Mouse (Mus musculus): ENCODE data around the gene Dglucy. TPM values are rescaled to one million over a fixed set of nuclear protein-coding genes. Genes with fewer than 3 reads are reported as not detected.
A peak's percentile ranks its signal among the peaks of the same experiment; 100 is the strongest.

Gene Dglucy
- polyA plus RNA-seq, 1 experiment from 2014 or later: 4.5 TPM

- no peaks in the 10 kb centered on the region for H3K27me3 ChIP-seq (replicated peaks; ENCODE audit: control insufficient read depth, insufficient read depth, low read length)
- WGBS: 44% methylated on average over 1 of the region's 1 CpGs
- no peak overlapping the region for H3K4me3 ChIP-seq (ENCODE audit: low read length)
- no peak overlapping the region for H3K4me2 ChIP-seq (ENCODE audit: low read length)
- H3K27ac ChIP-seq (ENCODE audit: low read depth, low read length): no peak overlapping the region
- H3K36me3 ChIP-seq (ENCODE audit: control insufficient read depth, insufficient read depth, low read length): no peaks in the 10 kb centered on the region
- H3K4me1 ChIP-seq (ENCODE audit: control insufficient read depth, insufficient read depth, low read depth, low read length): no peaks in the 10 kb centered on the region
- ATAC-seq: no peak
- no peaks in the 10 kb centered on the region for H3K9me3 ChIP-seq (ENCODE audit: control insufficient read depth, low read length)
- no peak overlapping the region for H3K9ac ChIP-seq (ENCODE audit: low read depth, low read length)
Measured at GRCm38 (mm10) chr12:100846566-100846965, 67.7 kb downstream of the Dglucy start.

- H3K4me1 ChIP-seq (ENCODE audit: control insufficient read depth, insufficient read depth, low read depth, low read length): no peaks in the 10 kb centered on the region
- no peak overlapping the region for H3K4me2 ChIP-seq (ENCODE audit: low read length)
- H3K27ac ChIP-seq (ENCODE audit: low read depth, low read length): no peak overlapping the region
- no peaks in the 10 kb centered on the region for H3K36me3 ChIP-seq (ENCODE audit: control insufficient read depth, insufficient read depth, low read length)
- H3K27me3 ChIP-seq (replicated peaks; ENCODE audit: control insufficient read depth, insufficient read depth, low read length): no peaks in the 10 kb centered on the region
- no peaks in the 10 kb centered on the region for H3K9me3 ChIP-seq (ENCODE audit: control insufficient read depth, low read length)
- ATAC-seq: peak; percentile 19; the same call in 1 of the 2 replicates
- H3K9ac ChIP-seq (ENCODE audit: low read depth, low read length): no peak overlapping the region
- 51% methylated on average over 11 of the region's 11 CpGs for WGBS
- H3K4me3 ChIP-seq (ENCODE audit: low read length): no peak overlapping the region
Measured at GRCm38 (mm10) chr12:100847437-100848080, 68.7 kb downstream of the Dglucy start.

- H3K27me3 ChIP-seq (replicated peaks; ENCODE audit: control insufficient read depth, insufficient read depth, low read length): no peaks in the 10 kb centered on the region
- 77% methylated on average over 7 of the region's 7 CpGs for WGBS
- no peaks in the 10 kb centered on the region for H3K36me3 ChIP-seq (ENCODE audit: control insufficient read depth, insufficient read depth, low read length)
- H3K4me2 ChIP-seq (ENCODE audit: low read length): no peak overlapping the region
- no peaks in the 10 kb centered on the region for H3K4me1 ChIP-seq (ENCODE audit: control insufficient read depth, insufficient read depth, low read depth, low read length)
- no peak overlapping the region for H3K4me3 ChIP-seq (ENCODE audit: low read length)
- no peaks in the 10 kb centered on the region for H3K9me3 ChIP-seq (ENCODE audit: control insufficient read depth, low read length)
- ATAC-seq: peak; percentile 83
- H3K27ac ChIP-seq (ENCODE audit: low read depth, low read length): no peak overlapping the region
- H3K9ac ChIP-seq (ENCODE audit: low read depth, low read length): no peak overlapping the region
Measured at GRCm38 (mm10) chr12:100849421-100850138, 70.7 kb downstream of the Dglucy start.

GRCm38 (mm10) chr12:100852370-100852769 is 73.5 kb downstream of the Dglucy start:
- no peaks in the 10 kb centered on the region for H3K9me3 ChIP-seq (ENCODE audit: control insufficient read depth, low read length)
- 92% methylated on average over 3 of the region's 3 CpGs for WGBS
- no peak overlapping the region for H3K4me2 ChIP-seq (ENCODE audit: low read length)
- H3K4me1 ChIP-seq (ENCODE audit: control insufficient read depth, insufficient read depth, low read depth, low read length): no peaks in the 10 kb centered on the region
- no peak overlapping the region for H3K4me3 ChIP-seq (ENCODE audit: low read length)
- H3K27me3 ChIP-seq (replicated peaks; ENCODE audit: control insufficient read depth, insufficient read depth, low read length): no peaks in the 10 kb centered on the region
- ATAC-seq: no peak
- no peak overlapping the region for H3K27ac ChIP-seq (ENCODE audit: low read depth, low read length)
- no peak overlapping the region for H3K9ac ChIP-seq (ENCODE audit: low read depth, low read length)
- H3K36me3 ChIP-seq (ENCODE audit: control insufficient read depth, insufficient read depth, low read length): no peaks in the 10 kb centered on the region

GRCm38 (mm10) chr12:100856337-100856736 is 77.5 kb downstream of the Dglucy start:
- no peak overlapping the region for H3K4me3 ChIP-seq (ENCODE audit: low read length)
- H3K27me3 ChIP-seq (replicated peaks; ENCODE audit: control insufficient read depth, insufficient read depth, low read length): no peaks in the 10 kb centered on the region
- no peaks in the 10 kb centered on the region; the same call in 1 of the 2 replicates for H3K9me3 ChIP-seq (ENCODE audit: control insufficient read depth, low read length)
- no peak overlapping the region for H3K9ac ChIP-seq (ENCODE audit: low read depth, low read length)
- H3K36me3 ChIP-seq (ENCODE audit: control insufficient read depth, insufficient read depth, low read length): no peaks in the 10 kb centered on the region
- no peaks in the 10 kb centered on the region for H3K4me1 ChIP-seq (ENCODE audit: control insufficient read depth, insufficient read depth, low read depth, low read length)
- no peak overlapping the region for H3K4me2 ChIP-seq (ENCODE audit: low read length)
- WGBS: 91% methylated on average over 2 of the region's 2 CpGs
- H3K27ac ChIP-seq (ENCODE audit: low read depth, low read length): no peak overlapping the region
- no peak for ATAC-seq

- H3K9ac ChIP-seq (ENCODE audit: low read depth, low read length): no peak overlapping the region
- 79% methylated on average over 7 of the region's 7 CpGs for WGBS
- no peak overlapping the region for H3K4me2 ChIP-seq (ENCODE audit: low read length)
- no peaks in the 10 kb centered on the region for H3K27me3 ChIP-seq (replicated peaks; ENCODE audit: control insufficient read depth, insufficient read depth, low read length)
- H3K4me1 ChIP-seq (ENCODE audit: control insufficient read depth, insufficient read depth, low read depth, low read length): no peaks in the 10 kb centered on the region
- no peak overlapping the region for H3K4me3 ChIP-seq (ENCODE audit: low read length)
- H3K9me3 ChIP-seq (ENCODE audit: control insufficient read depth, low read length): no peaks in the 10 kb centered on the region; the same call in 1 of the 2 replicates
- no peak for ATAC-seq
- H3K36me3 ChIP-seq (ENCODE audit: control insufficient read depth, insufficient read depth, low read length): no peaks in the 10 kb centered on the region
- no peak overlapping the region for H3K27ac ChIP-seq (ENCODE audit: low read depth, low read length)
Measured at GRCm38 (mm10) chr12:100857791-100858190, 78.9 kb downstream of the Dglucy start.

- no peaks in the 10 kb centered on the region for H3K4me1 ChIP-seq (ENCODE audit: control insufficient read depth, insufficient read depth, low read depth, low read length)
- H3K9ac ChIP-seq (ENCODE audit: low read depth, low read length): no peak overlapping the region
- no peak overlapping the region for H3K4me3 ChIP-seq (ENCODE audit: low read length)
- H3K36me3 ChIP-seq (ENCODE audit: control insufficient read depth, insufficient read depth, low read length): no peaks in the 10 kb centered on the region
- H3K27ac ChIP-seq (ENCODE audit: low read depth, low read length): no peak overlapping the region
- ATAC-seq: no peak
- no peak overlapping the region for H3K4me2 ChIP-seq (ENCODE audit: low read length)
- WGBS: 93% methylated on average over 3 of the region's 3 CpGs
- no peaks in the 10 kb centered on the region for H3K27me3 ChIP-seq (replicated peaks; ENCODE audit: control insufficient read depth, insufficient read depth, low read length)
- no peaks in the 10 kb centered on the region; the same call in 1 of the 2 replicates for H3K9me3 ChIP-seq (ENCODE audit: control insufficient read depth, low read length)
Measured at GRCm38 (mm10) chr12:100862272-100862671, 83.4 kb downstream of the Dglucy start.

- ATAC-seq: no peak
- Histone ChIP-seq H3K36me3 (ENCODE audit: control insufficient read depth, insufficient read depth, low read length) (no peaks in the 10 kb centered on the region), H3K27me3 (replicated peaks; ENCODE audit: control insufficient read depth, insufficient read depth, low read length) (no peaks in the 10 kb centered on the region), H3K4me2 (ENCODE audit: low read length) (no peak overlapping the region), H3K9me3 (ENCODE audit: control insufficient read depth, low read length) (no peaks in the 10 kb centered on the region; the same call in 1 of the 2 replicates), H3K27ac (ENCODE audit: low read depth, low read length) (no peak overlapping the region), H3K4me3 (ENCODE audit: low read length) (no peak overlapping the region), H3K4me1 (ENCODE audit: control insufficient read depth, insufficient read depth, low read depth, low read length) (no peaks in the 10 kb centered on the region), H3K9ac (ENCODE audit: low read depth, low read length) (no peak overlapping the region)
- 89% methylated on average over 3 of the region's 3 CpGs for WGBS
Measured at GRCm38 (mm10) chr12:100862856-100863446, 84.1 kb downstream of the Dglucy start.

GRCm38 (mm10) chr12:100865072-100865471 is 86.2 kb downstream of the Dglucy start:
- no peak overlapping the region for H3K4me3 ChIP-seq (ENCODE audit: low read length)
- no peak overlapping the region for H3K27ac ChIP-seq (ENCODE audit: low read depth, low read length)
- H3K4me2 ChIP-seq (ENCODE audit: low read length): no peak overlapping the region
- H3K4me1 ChIP-seq (ENCODE audit: control insufficient read depth, insufficient read depth, low read depth, low read length): no peaks in the 10 kb centered on the region
- no peaks in the 10 kb centered on the region for H3K27me3 ChIP-seq (replicated peaks; ENCODE audit: control insufficient read depth, insufficient read depth, low read length)
- no peaks in the 10 kb centered on the region; the same call in 1 of the 2 replicates for H3K9me3 ChIP-seq (ENCODE audit: control insufficient read depth, low read length)
- H3K9ac ChIP-seq (ENCODE audit: low read depth, low read length): no peak overlapping the region
- no peak; the same call in 1 of the 2 replicates for ATAC-seq
- H3K36me3 ChIP-seq (ENCODE audit: control insufficient read depth, insufficient read depth, low read length): no peaks in the 10 kb centered on the region

Measured in hindbrain, embryonic 16.5 days (tissue).